Mouse (Mus musculus) limb, embryonic 10.5 days (tissue): Measurements from ENCODE around the gene Gnai2. TPM values are rescaled to one million over a fixed set of nuclear protein-coding genes. Genes with fewer than 3 reads are reported as not detected.
A peak's percentile ranks its signal among the peaks of the same experiment; 100 is the strongest.
"Not testable (repeated sequence)": the region's sequence is repeated elsewhere in the genome, so short reads cannot be mapped to it uniquely, and the experiment has no call there.

ENCODE experiments used
- DNase-seq: peaks from one replicate; pipeline ENCODE4 v3.0.0-alpha.2; 2017; ENCODE audit warnings: low spot score
- H3K27ac ChIP-seq: fragments of 300-500 bp; sonication (generic); 2 replicates; pipeline ENCODE4 v1.5.1; 2016; ENCODE audit warnings: mild to moderate bottlenecking
- H3K27me3 ChIP-seq: fragments of 300-500 bp; sonication (generic); 2 replicates; pipeline ENCODE4 v1.6.1; 2016; ENCODE audit warnings: low read depth, mild to moderate bottlenecking; ENCODE audit not compliant: poor library complexity, severe bottlenecking
- H3K36me3 ChIP-seq: fragments of 300-500 bp; sonication (generic); 2 replicates; pipeline ENCODE4 v1.6.1; 2016; ENCODE audit warnings: mild to moderate bottlenecking, moderate library complexity
- H3K4me1 ChIP-seq: fragments of 300-500 bp; sonication (generic); 2 replicates; pipeline ENCODE4 v1.6.1; 2016
- H3K4me3 ChIP-seq: fragments of 300-500 bp; sonication (generic); 2 replicates; pipeline ENCODE4 v1.5.1; 2016; ENCODE audit warnings: mild to moderate bottlenecking, moderate library complexity
- H3K9me3 ChIP-seq: fragments of 300-500 bp; sonication (generic); replicated peaks from 2 replicates; pipeline ENCODE4 v1.6.1; 2016; ENCODE audit warnings: mild to moderate bottlenecking
- WGBS: fragments of 180-500 bp; shearing (Covaris S2); methylation state at CpG from one replicate; pipeline ENCODE4 v1.1.7; 2016; 5-methylcytosine and 5-hydroxymethylcytosine counted together
- polyA plus RNA-seq: library from polyadenylated mRNA; unstranded; fragments of >200 nt; fragmentation: Nextera tagmentation; extraction: Ambion mirVana; gene quantifications from 2 replicates; pipeline ENCODE4 v1.2.1, GENCODE M21; 2016

Gene Gnai2
- polyA plus RNA-seq, 1 experiment from 2014 or later: 403 TPM

DNA sequence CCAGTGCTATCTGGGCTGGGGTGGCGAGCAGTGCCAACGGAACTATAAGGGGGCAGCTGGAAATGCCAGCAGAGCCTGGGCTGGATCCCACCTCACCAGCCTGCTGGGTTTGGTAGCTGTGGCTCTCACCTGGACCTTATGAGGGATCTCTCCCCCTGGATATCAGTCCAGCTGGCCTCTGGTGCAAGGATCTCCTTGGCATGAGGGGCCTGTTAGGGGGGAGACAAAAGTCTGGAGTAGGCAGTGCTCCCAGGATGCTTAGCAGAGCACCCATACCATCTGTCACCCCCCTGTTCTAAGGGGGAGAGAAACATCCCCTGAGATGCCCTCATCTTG lies 62.9 kb downstream of the Gnai2 start:
- peaks cover 58% of the 10 kb centered on the region for H3K4me1 ChIP-seq
- no peaks in the 10 kb centered on the region for H3K27me3 ChIP-seq
- no peak overlapping the region for H3K27ac ChIP-seq
- WGBS: 100% methylated on average over 2 of the region's 2 CpGs
- no peak for DNase-seq
- H3K4me3 ChIP-seq: 0 out of 2 replicates have a peak overlapping the region, but pooled peaks have one; percentile 83
- peaks cover 56% of the 10 kb centered on the region for H3K36me3 ChIP-seq
- H3K9me3 ChIP-seq: no peaks in the 10 kb centered on the region

DNA sequence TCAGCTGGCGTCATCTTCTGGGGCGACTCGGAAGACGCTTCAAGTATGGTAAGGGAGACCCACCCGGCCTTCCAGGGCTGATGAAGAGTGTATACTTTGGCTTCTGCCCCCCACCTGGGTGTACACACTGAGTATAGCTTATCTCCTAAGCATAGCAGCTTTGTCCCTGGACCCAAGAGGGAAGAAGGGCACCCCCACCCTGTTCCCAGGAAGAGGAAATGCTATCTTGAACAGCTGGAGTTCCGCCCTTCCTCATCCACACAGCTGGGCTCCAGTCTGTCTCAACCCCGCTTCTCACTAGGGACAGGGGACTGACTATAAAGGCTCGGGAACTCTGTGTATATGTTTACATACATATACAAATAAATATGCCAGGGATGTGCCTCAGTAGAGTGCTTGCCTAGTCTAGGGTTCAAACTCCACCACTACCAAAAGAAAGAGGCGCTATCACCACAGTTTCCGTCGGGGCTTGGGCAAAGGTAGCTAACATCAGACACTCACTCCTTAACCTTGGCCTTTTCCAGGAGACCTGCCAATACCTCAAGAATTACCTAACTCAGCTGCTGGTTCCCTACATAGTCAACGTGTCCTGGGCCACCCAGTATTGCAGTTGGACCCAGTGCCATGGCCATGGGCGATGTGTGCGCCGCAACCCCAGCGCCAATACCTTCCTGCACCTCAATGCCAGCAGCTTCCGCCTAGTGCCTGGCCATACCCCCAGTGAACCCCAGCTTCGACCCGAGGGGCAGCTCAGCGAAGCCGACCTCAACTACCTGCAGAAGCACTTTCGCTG lies 63.4 kb downstream of the Gnai2 start:
- peak overlapping the region; percentile 83; the same call in 1 of the 2 replicates for H3K4me3 ChIP-seq

GRCm38 (mm10) chr9:107570845-107571244 lies 64.3 kb downstream of the Gnai2 start:
- Histone ChIP-seq H3K9me3 (no peaks in the 10 kb centered on the region), H3K36me3 (peaks cover 62% of the 10 kb centered on the region), H3K27me3 (no peaks in the 10 kb centered on the region), H3K27ac (peak overlapping the region; percentile 96; the same call in 1 of the 2 replicates), H3K4me3 (peak overlapping the region; percentile 83), H3K4me1 (peaks cover 56% of the 10 kb centered on the region)
- DNase-seq: no peak
- WGBS: 94% methylated on average over 21 of the region's 21 CpGs

More for the DNA sequence above, 63.4 kb downstream of the Gnai2 start:
- DNase-seq: no peak
- no peaks in the 10 kb centered on the region for H3K27me3 ChIP-seq
- H3K9me3 ChIP-seq: no peaks in the 10 kb centered on the region
- peaks cover 56% of the 10 kb centered on the region for H3K36me3 ChIP-seq
- H3K4me1 ChIP-seq: peaks cover 58% of the 10 kb centered on the region
- H3K27ac ChIP-seq: no peak overlapping the region; the same call in 1 of the 2 replicates
- 95% methylated on average over 22 of the region's 22 CpGs for WGBS

DNA sequence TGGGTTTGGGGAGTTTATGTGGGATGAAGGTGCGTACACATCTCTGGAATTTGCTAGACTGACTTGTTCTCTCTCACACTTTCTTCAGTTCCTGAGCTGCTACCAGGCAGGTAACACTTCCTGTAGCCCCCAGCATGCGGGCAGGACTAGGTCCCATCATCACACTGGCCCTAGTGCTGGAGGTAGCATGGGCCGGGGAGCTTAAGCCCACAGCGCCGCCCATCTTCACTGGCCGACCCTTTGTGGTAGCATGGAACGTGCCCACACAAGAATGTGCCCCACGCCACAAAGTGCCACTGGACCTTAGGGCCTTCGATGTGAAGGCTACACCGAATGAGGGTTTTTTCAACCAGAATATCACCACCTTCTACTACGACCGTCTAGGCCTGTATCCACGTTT lies 65.2 kb downstream of the Gnai2 start:
- H3K9me3 ChIP-seq: no peaks in the 10 kb centered on the region
- H3K4me3 ChIP-seq: peak overlapping the region; percentile 83
- peak overlapping the region; percentile 96 for H3K27ac ChIP-seq
- H3K4me1 ChIP-seq: peaks cover 59% of the 10 kb centered on the region
- H3K36me3 ChIP-seq: peaks cover 63% of the 10 kb centered on the region
- no peak for DNase-seq
- WGBS: 64% methylated on average over 13 of the region's 13 CpGs
- H3K27me3 ChIP-seq: no peaks in the 10 kb centered on the region

DNA sequence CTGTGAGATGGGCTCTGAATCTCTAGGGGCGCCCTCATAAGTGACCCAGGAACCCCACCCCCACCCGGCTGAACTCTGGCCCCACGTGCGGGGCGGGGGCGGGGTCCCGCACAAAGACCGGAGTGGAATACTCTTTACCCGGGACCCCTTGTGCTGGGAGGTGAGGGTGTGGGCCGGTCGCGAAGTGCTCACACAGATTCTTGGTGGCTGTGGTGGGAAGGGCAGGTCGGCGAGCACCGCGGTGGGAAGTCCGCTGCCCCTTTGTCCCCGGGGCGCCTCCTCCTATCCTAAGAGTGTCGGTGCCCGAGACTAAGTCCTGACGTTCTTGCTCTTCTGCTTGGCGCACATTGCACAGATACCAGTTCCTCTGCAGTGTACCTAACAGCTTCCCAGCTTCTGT lies 65.9 kb downstream of the Gnai2 start:
- peaks cover 63% of the 10 kb centered on the region for H3K36me3 ChIP-seq
- H3K27me3 ChIP-seq: no peaks in the 10 kb centered on the region
- WGBS: under 1% methylated on average over 23 of the region's 23 CpGs
- peaks cover 64% of the 10 kb centered on the region for H3K4me1 ChIP-seq
- no peak for DNase-seq
- H3K9me3 ChIP-seq: no peaks in the 10 kb centered on the region
- H3K27ac ChIP-seq: peak overlapping the region; percentile 96
- H3K4me3 ChIP-seq: peak overlapping the region; percentile 83

GRCm38 (mm10) chr9:107568331-107569261 lies 66.6 kb downstream of the Gnai2 start:
- Histone ChIP-seq H3K27ac (peak overlapping the region; percentile 96), H3K36me3 (peaks cover 59% of the 10 kb centered on the region), H3K4me3 (peak overlapping the region; percentile 83), H3K9me3 (no peaks in the 10 kb centered on the region), H3K4me1 (peaks cover 71% of the 10 kb centered on the region), H3K27me3 (no peaks in the 10 kb centered on the region)
- under 1% methylated on average over 41 of the region's 41 CpGs for WGBS
- DNase-seq: peak; percentile 91

DNA sequence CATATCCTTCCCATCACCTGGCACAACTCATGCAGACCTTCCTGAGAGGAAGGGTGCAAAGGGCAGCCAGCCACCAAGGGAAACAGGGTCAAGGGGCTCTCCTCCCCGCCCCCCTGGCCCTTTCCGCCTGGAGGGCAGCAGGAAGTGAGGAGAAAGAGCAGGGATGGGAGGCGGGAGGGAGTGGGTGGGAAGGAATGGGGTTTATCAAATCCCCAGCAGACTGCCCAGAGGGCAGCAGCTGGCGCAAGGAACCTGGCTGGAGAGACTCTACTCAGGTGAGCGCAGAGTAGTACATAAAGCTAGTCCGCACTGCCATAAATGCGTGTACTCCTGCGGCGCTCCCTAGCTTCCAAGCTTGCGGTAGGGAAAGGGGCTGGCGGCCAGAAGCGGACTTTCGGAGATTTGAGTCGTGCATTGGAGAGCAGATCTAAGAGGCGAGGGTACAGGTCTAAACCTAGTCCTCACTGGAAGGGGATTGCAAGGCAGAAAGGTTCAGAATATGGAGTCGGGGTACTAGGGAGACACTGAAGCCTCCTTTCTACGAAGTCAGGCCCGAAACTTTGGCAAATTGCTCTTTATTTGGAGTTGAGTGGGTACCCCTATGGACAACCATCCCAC lies 67.4 kb downstream of the Gnai2 start, which contains the start of gene Hyal2:
Gene Hyal2 (plus strand): TSS at position 244 of the 618 bp plus-strand sequence.
- WGBS: 4% methylated on average over 18 of the region's 18 CpGs

GRCm38 (mm10) chr9:107566855-107567254 lies 68.3 kb downstream of the Gnai2 start:
- Histone ChIP-seq H3K9me3 (no peaks in the 10 kb centered on the region), H3K4me1 (peaks cover 83% of the 10 kb centered on the region), H3K27ac (peak overlapping the region; percentile 96), H3K27me3 (no peaks in the 10 kb centered on the region), H3K36me3 (peaks cover 52% of the 10 kb centered on the region), H3K4me3 (peak overlapping the region; percentile 83; the same call in 1 of the 2 replicates)
- DNase-seq: no peak
- WGBS: 76% methylated on average over 3 of the region's 3 CpGs

More for the DNA sequence above, 67.4 kb downstream of the Gnai2 start, which contains the start of gene Hyal2:
- Histone ChIP-seq H3K4me1 (peaks cover 79% of the 10 kb centered on the region), H3K4me3 (peak within 1 kb of the TSS; percentile 83), H3K27me3 (no peaks in the 10 kb centered on the region), H3K36me3 (peaks cover 52% of the 10 kb centered on the region), H3K27ac (peak within 1 kb of the TSS; percentile 96), H3K9me3 (no peaks in the 10 kb centered on the region)
- DNase-seq: peak; percentile 58

GRCm38 (mm10) chr9:107566041-107566709 lies 69.0 kb downstream of the Gnai2 start:
- peaks cover 82% of the 10 kb centered on the region for H3K4me1 ChIP-seq
- DNase-seq: peak; percentile 84

GRCm38 (mm10) chr9:107565556-107565955 lies 69.6 kb downstream of the Gnai2 start:
- not testable (repeated sequence) for H3K27me3 ChIP-seq, DNase-seq, H3K4me3 ChIP-seq, H3K9me3 ChIP-seq
- Histone ChIP-seq H3K27ac (peak overlapping the region; percentile 31; the same call in 1 of the 2 replicates), H3K36me3 (peaks cover 52% of the 10 kb centered on the region), H3K4me1 (peaks cover 75% of the 10 kb centered on the region)
- 54% methylated on average over 5 of the region's 5 CpGs for WGBS

More at GRCm38 (mm10) chr9:107566041-107566709, 69.0 kb downstream of the Gnai2 start:
- WGBS: 62% methylated on average over 15 of the region's 15 CpGs
- no peak overlapping the region; the same call in 1 of the 2 replicates for H3K4me3 ChIP-seq
- 0 out of 2 replicates have a peak overlapping the region, but pooled peaks have one; percentile 22 for H3K27ac ChIP-seq
- H3K9me3 ChIP-seq: no peaks in the 10 kb centered on the region
- no peaks in the 10 kb centered on the region for H3K27me3 ChIP-seq
- peaks cover 52% of the 10 kb centered on the region for H3K36me3 ChIP-seq
